Mouse (Mus musculus): ENCODE data around the gene Asic2. TPM values are rescaled to one million over a fixed set of nuclear protein-coding genes. Genes with fewer than 3 reads are reported as not detected.
"Not testable (repeated sequence)": the region's sequence is repeated elsewhere in the genome, so short reads cannot be mapped to it uniquely, and the experiment has no call there.

Asic2 gene
- polyA plus RNA-seq, 1 experiment from 2014 or later: 17.8 TPM

- Histone ChIP-seq H3K9ac (ENCODE audit: low read depth, low read length) (no peak overlapping the region), H3K4me1 (ENCODE audit: control insufficient read depth, insufficient read depth, low read depth, low read length) (no peaks in the 10 kb centered on the region; the same call in 1 of the 2 replicates), H3K27ac (ENCODE audit: low read depth, low read length) (no peak overlapping the region), H3K36me3 (ENCODE audit: control insufficient read depth, insufficient read depth, low read length) (no peaks in the 10 kb centered on the region), H3K4me3 (ENCODE audit: low read length) (no peak overlapping the region), H3K9me3 (ENCODE audit: control insufficient read depth, low read length) (no peaks in the 10 kb centered on the region), H3K4me2 (ENCODE audit: low read length) (no peak overlapping the region), H3K27me3 (replicated peaks; ENCODE audit: control insufficient read depth, insufficient read depth, low read length) (no peaks in the 10 kb centered on the region)
- 47% methylated on average over 8 of the region's 8 CpGs for WGBS
- no peak for ATAC-seq
Measured at GRCm38 (mm10) chr11:81371545-81371944, 596.7 kb downstream of the Asic2 start.

GRCm38 (mm10) chr11:81370426-81370810, 597.8 kb downstream of the Asic2 start:
- Histone ChIP-seq H3K9me3 (ENCODE audit: control insufficient read depth, low read length) (no peaks in the 10 kb centered on the region), H3K36me3 (ENCODE audit: control insufficient read depth, insufficient read depth, low read length) (no peaks in the 10 kb centered on the region), H3K27me3 (replicated peaks; ENCODE audit: control insufficient read depth, insufficient read depth, low read length) (no peaks in the 10 kb centered on the region), H3K4me2 (ENCODE audit: low read length) (no peak overlapping the region), H3K27ac (ENCODE audit: low read depth, low read length) (no peak overlapping the region), H3K4me1 (ENCODE audit: control insufficient read depth, insufficient read depth, low read depth, low read length) (no peaks in the 10 kb centered on the region; the same call in 1 of the 2 replicates), H3K4me3 (ENCODE audit: low read length) (no peak overlapping the region), H3K9ac (ENCODE audit: low read depth, low read length) (no peak overlapping the region)
- 48% methylated on average over 8 of the region's 8 CpGs for WGBS
- no peak for ATAC-seq

- H3K36me3 ChIP-seq (ENCODE audit: control insufficient read depth, insufficient read depth, low read length): no peaks in the 10 kb centered on the region
- WGBS: 39% methylated on average over 10 of the region's 10 CpGs
- no peaks in the 10 kb centered on the region for H3K9me3 ChIP-seq (ENCODE audit: control insufficient read depth, low read length)
- H3K4me2 ChIP-seq (ENCODE audit: low read length): no peak overlapping the region
- H3K27ac ChIP-seq (ENCODE audit: low read depth, low read length): no peak overlapping the region
- H3K4me3 ChIP-seq (ENCODE audit: low read length): no peak overlapping the region
- H3K27me3 ChIP-seq (replicated peaks; ENCODE audit: control insufficient read depth, insufficient read depth, low read length): no peaks in the 10 kb centered on the region
- H3K4me1 ChIP-seq (ENCODE audit: control insufficient read depth, insufficient read depth, low read depth, low read length): no peaks in the 10 kb centered on the region; the same call in 1 of the 2 replicates
- ATAC-seq: no peak
- no peak overlapping the region for H3K9ac ChIP-seq (ENCODE audit: low read depth, low read length)
Measured at GRCm38 (mm10) chr11:81369497-81370425, 598.5 kb downstream of the Asic2 start.

- no peak overlapping the region for H3K4me3 ChIP-seq (ENCODE audit: low read length)
- no peak for ATAC-seq
- 94% methylated on average over 3 of the region's 3 CpGs for WGBS
- H3K36me3 ChIP-seq (ENCODE audit: control insufficient read depth, insufficient read depth, low read length): no peaks in the 10 kb centered on the region
- H3K27me3 ChIP-seq (replicated peaks; ENCODE audit: control insufficient read depth, insufficient read depth, low read length): no peaks in the 10 kb centered on the region
- no peak overlapping the region for H3K27ac ChIP-seq (ENCODE audit: low read depth, low read length)
- peaks cover 5% of the 10 kb centered on the region for H3K4me1 ChIP-seq (ENCODE audit: control insufficient read depth, insufficient read depth, low read depth, low read length)
- H3K9me3 ChIP-seq (ENCODE audit: control insufficient read depth, low read length): no peaks in the 10 kb centered on the region
- no peak overlapping the region for H3K9ac ChIP-seq (ENCODE audit: low read depth, low read length)
- H3K4me2 ChIP-seq (ENCODE audit: low read length): no peak overlapping the region
Measured at GRCm38 (mm10) chr11:81364442-81364841, 603.8 kb downstream of the Asic2 start.

DNA sequence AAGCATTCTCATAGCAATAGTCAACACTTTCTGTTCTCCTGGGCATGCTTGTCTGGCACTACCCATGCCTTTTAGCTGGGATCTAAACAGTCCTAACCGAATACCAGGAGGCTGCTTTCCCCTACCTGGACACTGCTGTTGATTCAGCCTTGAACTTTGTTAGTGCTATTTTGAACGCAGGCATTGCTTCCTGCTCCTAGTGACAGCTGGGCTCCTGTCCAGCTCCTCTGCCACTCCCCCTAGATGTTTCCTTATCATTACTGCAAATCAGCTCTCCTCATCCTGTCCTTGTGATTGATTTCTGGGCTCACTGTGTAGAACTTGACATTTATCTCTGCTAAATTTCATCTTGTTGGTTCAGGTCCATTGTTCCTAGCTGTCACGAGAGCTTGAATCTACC, 605.8 kb downstream of the Asic2 start:
- no peak overlapping the region for H3K9ac ChIP-seq (ENCODE audit: low read depth, low read length)
- H3K4me2 ChIP-seq (ENCODE audit: low read length): no peak overlapping the region
- no peaks in the 10 kb centered on the region for H3K9me3 ChIP-seq (ENCODE audit: control insufficient read depth, low read length)
- no peak overlapping the region for H3K4me3 ChIP-seq (ENCODE audit: low read length)
- peaks cover 5% of the 10 kb centered on the region for H3K4me1 ChIP-seq (ENCODE audit: control insufficient read depth, insufficient read depth, low read depth, low read length)
- WGBS: 48% methylated on average over 3 of the region's 3 CpGs
- no peak overlapping the region for H3K27ac ChIP-seq (ENCODE audit: low read depth, low read length)
- no peaks in the 10 kb centered on the region for H3K36me3 ChIP-seq (ENCODE audit: control insufficient read depth, insufficient read depth, low read length)
- H3K27me3 ChIP-seq (replicated peaks; ENCODE audit: control insufficient read depth, insufficient read depth, low read length): no peaks in the 10 kb centered on the region
- ATAC-seq: no peak

- WGBS: 88% methylated on average over 4 of the region's 4 CpGs
Measured at GRCm38 (mm10) chr11:81361040-81361439, 607.2 kb downstream of the Asic2 start.

DNA sequence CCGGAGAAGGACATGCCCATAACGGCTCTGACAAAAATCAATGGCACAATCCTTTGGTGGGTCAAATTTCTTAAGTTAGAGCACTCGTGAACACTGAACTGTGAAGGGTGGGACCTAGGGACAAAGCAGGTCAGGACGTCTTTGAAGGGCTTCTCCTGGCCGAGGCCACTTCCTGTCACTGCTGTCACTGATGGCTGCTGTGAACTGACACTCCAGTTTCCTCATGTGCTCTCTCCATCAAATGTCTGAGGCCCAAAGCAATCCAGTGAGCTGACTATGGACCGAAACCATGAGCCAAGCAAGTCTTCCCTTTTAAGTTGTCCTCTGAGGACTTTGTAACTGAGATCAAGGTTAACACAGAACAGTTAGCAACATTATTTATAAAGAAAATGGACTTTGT, 617.8 kb downstream of the Asic2 start:
- H3K27ac ChIP-seq (ENCODE audit: low read depth, low read length); H3K9me3 ChIP-seq (ENCODE audit: control insufficient read depth, low read length); H3K4me2 ChIP-seq (ENCODE audit: low read length); H3K36me3 ChIP-seq (ENCODE audit: control insufficient read depth, insufficient read depth, low read length); H3K27me3 ChIP-seq (replicated peaks; ENCODE audit: control insufficient read depth, insufficient read depth, low read length); H3K4me3 ChIP-seq (ENCODE audit: low read length); ATAC-seq; H3K4me1 ChIP-seq (ENCODE audit: control insufficient read depth, insufficient read depth, low read depth, low read length); H3K9ac ChIP-seq (ENCODE audit: low read depth, low read length): not testable (repeated sequence)
- 68% methylated on average over 3 of the region's 6 CpGs for WGBS

More at GRCm38 (mm10) chr11:81361040-81361439, 607.2 kb downstream of the Asic2 start:
- Histone ChIP-seq H3K4me2 (ENCODE audit: low read length) (no peak overlapping the region), H3K4me1 (ENCODE audit: control insufficient read depth, insufficient read depth, low read depth, low read length) (peaks cover 5% of the 10 kb centered on the region), H3K9ac (ENCODE audit: low read depth, low read length) (no peak overlapping the region), H3K36me3 (ENCODE audit: control insufficient read depth, insufficient read depth, low read length) (no peaks in the 10 kb centered on the region), H3K27me3 (replicated peaks; ENCODE audit: control insufficient read depth, insufficient read depth, low read length) (no peaks in the 10 kb centered on the region), H3K27ac (ENCODE audit: low read depth, low read length) (no peak overlapping the region), H3K9me3 (ENCODE audit: control insufficient read depth, low read length) (no peaks in the 10 kb centered on the region), H3K4me3 (ENCODE audit: low read length) (no peak overlapping the region)
- ATAC-seq: no peak

- no peak overlapping the region for H3K27ac ChIP-seq (ENCODE audit: low read depth, low read length)
- no peak for ATAC-seq
- no peaks in the 10 kb centered on the region for H3K36me3 ChIP-seq (ENCODE audit: control insufficient read depth, insufficient read depth, low read length)
- WGBS: 87% methylated on average over 2 of the region's 2 CpGs
- no peak overlapping the region for H3K9ac ChIP-seq (ENCODE audit: low read depth, low read length)
- H3K4me1 ChIP-seq (ENCODE audit: control insufficient read depth, insufficient read depth, low read depth, low read length): no peaks in the 10 kb centered on the region
- no peak overlapping the region for H3K4me3 ChIP-seq (ENCODE audit: low read length)
- H3K4me2 ChIP-seq (ENCODE audit: low read length): no peak overlapping the region
- no peaks in the 10 kb centered on the region for H3K27me3 ChIP-seq (replicated peaks; ENCODE audit: control insufficient read depth, insufficient read depth, low read length)
- H3K9me3 ChIP-seq (ENCODE audit: control insufficient read depth, low read length): no peaks in the 10 kb centered on the region
Measured at GRCm38 (mm10) chr11:81331977-81332376, 636.3 kb downstream of the Asic2 start.

DNA sequence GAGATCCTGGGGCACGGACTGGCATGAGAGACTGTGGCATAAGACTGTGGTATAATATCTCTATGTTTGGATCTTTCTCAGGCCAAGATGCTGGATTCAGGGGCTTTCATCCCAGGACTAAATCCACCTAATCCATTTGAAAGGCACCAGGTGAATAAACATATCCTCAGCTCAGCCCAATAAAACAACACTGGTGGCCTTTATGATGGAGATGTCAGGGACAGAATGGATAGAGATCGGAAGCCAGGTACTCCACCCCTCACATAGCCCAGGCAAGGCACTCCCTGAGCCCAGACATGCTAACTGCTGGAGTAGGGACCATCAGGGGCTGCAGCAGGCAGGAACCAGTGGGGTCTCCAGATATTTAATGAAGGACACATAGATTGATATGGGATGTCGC, 637.3 kb downstream of the Asic2 start:
- no peaks in the 10 kb centered on the region for H3K27me3 ChIP-seq (replicated peaks; ENCODE audit: control insufficient read depth, insufficient read depth, low read length)
- 89% methylated on average over 3 of the region's 3 CpGs for WGBS

More for the DNA sequence above, 637.3 kb downstream of the Asic2 start:
- Histone ChIP-seq H3K36me3 (ENCODE audit: control insufficient read depth, insufficient read depth, low read length) (no peaks in the 10 kb centered on the region), H3K9ac (ENCODE audit: low read depth, low read length) (no peak overlapping the region), H3K4me1 (ENCODE audit: control insufficient read depth, insufficient read depth, low read depth, low read length) (no peaks in the 10 kb centered on the region), H3K27ac (ENCODE audit: low read depth, low read length) (no peak overlapping the region), H3K4me2 (ENCODE audit: low read length) (no peak overlapping the region), H3K9me3 (ENCODE audit: control insufficient read depth, low read length) (no peaks in the 10 kb centered on the region), H3K4me3 (ENCODE audit: low read length) (no peak overlapping the region)
- no peak for ATAC-seq
